Mouse (Mus musculus): ENCODE data around the gene Aggf1. TPM values are rescaled to one million over a fixed set of nuclear protein-coding genes. Genes with fewer than 3 reads are reported as not detected.

The Aggf1 gene
- polyA plus RNA-seq (2015; fragmentation: Nextera tagmentation; extraction: Ambion mirVana), result 19.6 and 21.1 TPM in 2 replicates

DNA sequence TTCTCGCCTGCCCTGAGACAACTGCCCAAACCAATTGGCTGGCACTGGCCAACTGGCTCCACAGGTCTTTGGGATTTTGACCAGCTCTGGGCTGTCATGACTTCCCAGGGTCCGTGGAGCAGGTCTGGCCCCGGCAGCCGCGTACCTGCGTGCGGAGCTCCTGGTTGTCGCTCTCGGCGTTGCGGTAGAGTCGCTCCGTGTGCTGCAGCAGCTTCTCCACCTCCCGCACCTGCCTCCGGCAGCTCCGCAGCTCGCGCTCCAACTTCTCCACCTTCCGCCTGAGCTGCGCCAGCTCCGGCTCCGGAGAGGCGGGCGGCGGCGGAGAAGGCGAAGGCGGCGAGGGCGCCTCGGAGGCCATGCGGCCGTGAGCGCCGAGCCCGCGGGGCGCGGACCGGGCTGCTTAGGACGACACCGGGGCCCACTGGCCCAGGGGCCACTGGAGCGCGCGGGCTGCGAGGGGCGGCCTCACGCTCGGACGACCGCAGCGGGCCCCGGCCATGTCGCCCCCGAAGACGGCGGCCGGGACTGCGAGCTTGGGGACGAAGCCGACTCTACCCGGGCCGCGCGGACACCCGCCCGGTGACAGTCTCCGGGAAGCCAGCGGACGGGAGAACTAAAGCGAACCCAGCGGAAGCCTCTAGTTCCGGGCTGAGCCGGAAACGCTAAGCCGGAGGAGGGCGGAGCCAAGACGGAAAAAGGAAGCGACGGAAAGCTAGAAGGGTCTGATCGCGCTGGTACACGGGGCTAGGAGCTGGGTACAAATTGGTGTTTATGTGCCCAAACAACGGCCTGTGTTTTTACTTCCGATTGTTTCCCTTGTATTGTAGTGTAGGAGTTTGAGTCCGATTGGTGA is at the start of gene Aggf1:
Gene Aggf1, minus strand, starts transcription at position 652 of the 853 bp plus-strand sequence.
- no peaks in the 10 kb centered on the region for H3K27me3 ChIP-seq (replicated peaks; ENCODE audit: control insufficient read depth, insufficient read depth, low read length)
- WGBS, result under 1% methylated on average over 86 of the region's 86 CpGs
- H3K4me2 ChIP-seq (replicated peaks; ENCODE audit: low read depth), result peak within 1 kb of the TSS; percentile 79
- peaks cover 13% of the 10 kb centered on the region for H3K36me3 ChIP-seq (ENCODE audit: control insufficient read depth, insufficient read depth)
- peak; percentile 93 for ATAC-seq
- H3K4me3 ChIP-seq (ENCODE audit: low read depth, low read length), result peak within 1 kb of the TSS; percentile 96
- H3K9me3 ChIP-seq (ENCODE audit: control insufficient read depth), result no peaks in the 10 kb centered on the region
- H3K27ac ChIP-seq (ENCODE audit: low read depth, low read length), result peak within 1 kb of the TSS; percentile 96
- 0 out of 2 replicates have a peak, but pooled peaks cover 3% of the 10 kb centered on the region for H3K4me1 ChIP-seq (replicated peaks; ENCODE audit: control insufficient read depth, insufficient read depth, low read length)
- TF ChIP-seq CTCF (IDR thresholded peaks at IDR 0.05; ENCODE audit: low read depth), result no peak
- H3K9ac ChIP-seq (ENCODE audit: low read depth, low read length), result peak within 1 kb of the TSS; percentile 98

DNA sequence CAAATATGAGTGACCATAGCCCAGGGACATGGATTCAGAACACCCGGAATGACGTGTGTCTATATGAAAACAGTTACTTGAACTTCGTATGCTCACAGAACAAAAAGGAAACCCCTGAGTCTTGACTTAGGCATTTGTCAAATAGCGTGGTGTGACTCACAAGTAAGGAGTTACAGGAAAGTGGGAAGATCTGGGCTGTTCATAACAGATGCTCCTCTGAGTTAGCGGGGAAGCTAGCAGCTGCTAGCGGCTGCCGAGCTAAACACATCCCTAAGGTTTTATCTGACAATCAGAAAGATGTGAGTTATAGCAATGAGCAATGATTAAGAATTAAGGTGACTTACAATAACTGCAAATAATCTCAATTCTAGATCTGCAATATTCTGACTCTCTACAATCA is 49.8 kb upstream of the Aggf1 start:
- Histone ChIP-seq H3K9ac (ENCODE audit: low read depth, low read length) (no peak overlapping the region), H3K4me3 (ENCODE audit: low read depth, low read length) (no peak overlapping the region), H3K9me3 (ENCODE audit: control insufficient read depth) (no peaks in the 10 kb centered on the region), H3K27me3 (replicated peaks; ENCODE audit: control insufficient read depth, insufficient read depth, low read length) (no peaks in the 10 kb centered on the region), H3K4me1 (replicated peaks; ENCODE audit: control insufficient read depth, insufficient read depth, low read length) (no peaks in the 10 kb centered on the region), H3K36me3 (ENCODE audit: control insufficient read depth, insufficient read depth) (no peaks in the 10 kb centered on the region), H3K27ac (ENCODE audit: low read depth, low read length) (no peak overlapping the region), H3K4me2 (replicated peaks; ENCODE audit: low read depth) (no peak overlapping the region)
- 63% methylated on average over 7 of the region's 7 CpGs for WGBS
- no peak for ATAC-seq
- no peak for TF ChIP-seq CTCF (IDR thresholded peaks at IDR 0.05; ENCODE audit: low read depth)

DNA sequence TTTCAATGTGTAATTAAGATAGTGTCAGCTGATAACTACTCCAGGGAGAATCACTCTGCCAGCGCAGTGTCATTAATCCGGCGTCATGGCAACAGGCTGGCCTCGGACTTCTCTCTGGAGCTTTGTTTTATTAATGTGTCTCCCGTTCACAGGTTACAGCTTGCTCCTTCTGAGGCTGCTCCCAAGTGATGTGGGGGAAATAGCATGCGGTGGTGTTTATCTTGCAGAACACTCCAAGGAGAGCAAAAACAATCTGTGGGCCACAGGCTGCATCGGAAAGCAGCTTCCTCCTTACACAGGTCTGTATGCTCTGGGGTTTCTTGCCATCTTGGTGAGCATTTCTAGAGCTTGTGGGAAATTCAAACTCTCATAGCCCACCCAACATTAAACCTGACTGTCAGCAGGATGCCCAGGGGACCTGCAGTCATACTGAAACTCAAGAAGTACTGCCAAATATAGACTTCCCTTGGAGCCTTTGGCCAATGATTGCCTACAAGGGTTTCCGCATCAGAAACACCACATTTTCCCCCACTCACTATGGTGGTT is 44.1 kb upstream of the Aggf1 start:
- WGBS, result 13% methylated on average over 8 of the region's 8 CpGs
- H3K4me2 ChIP-seq (replicated peaks; ENCODE audit: low read depth), result no peak overlapping the region
- no peak for ATAC-seq
- H3K27ac ChIP-seq (ENCODE audit: low read depth, low read length), result no peak overlapping the region
- H3K4me3 ChIP-seq (ENCODE audit: low read depth, low read length), result no peak overlapping the region
- H3K36me3 ChIP-seq (ENCODE audit: control insufficient read depth, insufficient read depth), result no peaks in the 10 kb centered on the region
- H3K9ac ChIP-seq (ENCODE audit: low read depth, low read length), result no peak overlapping the region
- H3K27me3 ChIP-seq (replicated peaks; ENCODE audit: control insufficient read depth, insufficient read depth, low read length), result no peaks in the 10 kb centered on the region
- H3K4me1 ChIP-seq (replicated peaks; ENCODE audit: control insufficient read depth, insufficient read depth, low read length), result no peaks in the 10 kb centered on the region
- no peaks in the 10 kb centered on the region for H3K9me3 ChIP-seq (ENCODE audit: control insufficient read depth)
- TF ChIP-seq CTCF (IDR thresholded peaks at IDR 0.05; ENCODE audit: low read depth), result no peak

DNA sequence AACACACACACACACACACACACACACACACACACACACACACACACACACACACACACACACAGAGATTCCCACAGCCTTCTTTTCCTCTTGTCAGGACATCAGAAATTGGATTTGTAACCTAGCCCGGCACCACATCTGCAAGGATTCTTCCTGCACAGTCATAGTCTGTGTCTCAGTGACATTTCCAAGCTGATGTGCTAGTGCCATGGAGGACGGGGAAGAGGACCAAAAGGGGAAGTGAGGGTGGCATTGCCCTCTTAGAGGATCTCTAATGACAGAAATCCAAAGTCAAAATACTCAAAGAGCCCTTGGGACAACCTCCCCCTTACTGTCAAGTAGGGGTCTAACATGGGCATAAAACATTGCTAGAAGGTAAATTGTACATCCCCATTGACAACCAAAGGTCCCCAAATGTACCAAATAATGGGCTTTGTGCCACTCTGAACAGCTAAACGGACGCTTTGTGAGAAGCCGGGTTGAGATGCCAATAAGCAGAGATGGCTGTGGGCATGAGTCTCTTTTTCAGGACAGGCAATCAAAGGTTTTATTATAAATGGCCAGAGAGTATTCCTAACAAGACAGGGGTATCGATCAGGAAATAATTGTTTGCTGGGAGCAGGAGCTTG is 43.5 kb upstream of the Aggf1 start:
- Histone ChIP-seq H3K4me1 (replicated peaks; ENCODE audit: control insufficient read depth, insufficient read depth, low read length) (no peaks in the 10 kb centered on the region), H3K36me3 (ENCODE audit: control insufficient read depth, insufficient read depth) (no peaks in the 10 kb centered on the region), H3K4me3 (ENCODE audit: low read depth, low read length) (no peak overlapping the region), H3K27me3 (replicated peaks; ENCODE audit: control insufficient read depth, insufficient read depth, low read length) (no peaks in the 10 kb centered on the region), H3K9me3 (ENCODE audit: control insufficient read depth) (no peaks in the 10 kb centered on the region), H3K27ac (ENCODE audit: low read depth, low read length) (no peak overlapping the region), H3K9ac (ENCODE audit: low read depth, low read length) (no peak overlapping the region), H3K4me2 (replicated peaks; ENCODE audit: low read depth) (no peak overlapping the region)
- WGBS, result 35% methylated on average over 6 of the region's 6 CpGs
- ATAC-seq, result no peak
- no peak for TF ChIP-seq CTCF (IDR thresholded peaks at IDR 0.05; ENCODE audit: low read depth)

DNA sequence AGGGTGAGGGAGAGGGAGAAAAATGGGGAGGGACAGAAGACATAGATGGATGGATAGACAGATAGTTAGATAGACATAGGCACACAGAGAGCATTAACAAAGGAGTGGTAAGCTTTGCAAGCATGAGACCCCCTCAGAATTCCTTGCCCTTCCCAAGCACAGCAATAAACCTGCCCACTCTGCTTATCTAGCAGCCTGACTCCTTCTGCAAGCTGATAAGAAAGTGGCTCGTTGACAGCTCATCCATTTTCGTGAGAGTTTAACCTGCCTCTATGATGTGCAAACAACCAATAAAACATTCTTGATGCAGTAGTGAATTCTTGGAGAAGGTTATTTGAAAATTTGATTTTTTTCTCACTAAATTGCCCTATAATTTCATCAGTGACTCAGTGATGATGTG is 37.1 kb upstream of the Aggf1 start:
- H3K9me3 ChIP-seq (ENCODE audit: control insufficient read depth), result no peaks in the 10 kb centered on the region
- no peaks in the 10 kb centered on the region for H3K27me3 ChIP-seq (replicated peaks; ENCODE audit: control insufficient read depth, insufficient read depth, low read length)
- H3K36me3 ChIP-seq (ENCODE audit: control insufficient read depth, insufficient read depth), result no peaks in the 10 kb centered on the region
- H3K4me1 ChIP-seq (replicated peaks; ENCODE audit: control insufficient read depth, insufficient read depth, low read length), result no peaks in the 10 kb centered on the region
- H3K27ac ChIP-seq (ENCODE audit: low read depth, low read length), result no peak overlapping the region
- no peak for TF ChIP-seq CTCF (IDR thresholded peaks at IDR 0.05; ENCODE audit: low read depth)
- WGBS, result 17% methylated on average over 2 of the region's 2 CpGs
- no peak overlapping the region for H3K9ac ChIP-seq (ENCODE audit: low read depth, low read length)
- no peak overlapping the region for H3K4me2 ChIP-seq (replicated peaks; ENCODE audit: low read depth)
- no peak overlapping the region for H3K4me3 ChIP-seq (ENCODE audit: low read depth, low read length)
- no peak for ATAC-seq

DNA sequence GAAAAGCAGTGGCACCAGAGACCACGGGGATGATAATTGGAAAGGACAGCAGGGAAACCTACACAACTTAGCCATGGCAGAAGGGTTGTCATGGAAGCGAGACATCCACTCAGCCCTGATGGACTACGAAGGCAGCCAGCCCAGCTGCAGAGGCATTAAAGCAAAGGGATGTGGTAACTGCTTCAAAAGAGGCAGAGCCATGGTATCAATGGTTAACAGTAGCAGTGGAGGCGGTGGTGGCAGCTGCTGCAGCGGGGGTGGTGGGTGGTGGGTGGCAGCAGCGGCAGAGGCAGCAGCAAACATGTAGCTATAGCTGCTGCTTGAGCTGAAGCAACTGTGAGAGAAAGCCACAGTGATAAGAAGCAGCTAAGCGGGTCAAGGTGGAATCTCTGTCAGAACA is 18.1 kb upstream of the Aggf1 start:
- 91% methylated on average over 7 of the region's 7 CpGs for WGBS
- no peak for TF ChIP-seq CTCF (IDR thresholded peaks at IDR 0.05; ENCODE audit: low read depth)
- ATAC-seq, result no peak
- H3K4me3 ChIP-seq (ENCODE audit: low read depth, low read length), result no peak overlapping the region
- no peaks in the 10 kb centered on the region for H3K36me3 ChIP-seq (ENCODE audit: control insufficient read depth, insufficient read depth)
- H3K4me2 ChIP-seq (replicated peaks; ENCODE audit: low read depth), result no peak overlapping the region
- H3K27me3 ChIP-seq (replicated peaks; ENCODE audit: control insufficient read depth, insufficient read depth, low read length), result no peaks in the 10 kb centered on the region
- peaks cover 13% of the 10 kb centered on the region; the same call in 1 of the 2 replicates for H3K9me3 ChIP-seq (ENCODE audit: control insufficient read depth)
- no peaks in the 10 kb centered on the region for H3K4me1 ChIP-seq (replicated peaks; ENCODE audit: control insufficient read depth, insufficient read depth, low read length)
- no peak overlapping the region for H3K9ac ChIP-seq (ENCODE audit: low read depth, low read length)
- no peak overlapping the region for H3K27ac ChIP-seq (ENCODE audit: low read depth, low read length)
